Mouse (Mus musculus): Measurements from ENCODE around the gene Cdcp1. TPM values are rescaled to one million over a fixed set of nuclear protein-coding genes. Genes with fewer than 3 reads are reported as not detected.

Gene Cdcp1
- polyA plus RNA-seq, 2 experiments: 0.15 to 0.27 TPM

DNA sequence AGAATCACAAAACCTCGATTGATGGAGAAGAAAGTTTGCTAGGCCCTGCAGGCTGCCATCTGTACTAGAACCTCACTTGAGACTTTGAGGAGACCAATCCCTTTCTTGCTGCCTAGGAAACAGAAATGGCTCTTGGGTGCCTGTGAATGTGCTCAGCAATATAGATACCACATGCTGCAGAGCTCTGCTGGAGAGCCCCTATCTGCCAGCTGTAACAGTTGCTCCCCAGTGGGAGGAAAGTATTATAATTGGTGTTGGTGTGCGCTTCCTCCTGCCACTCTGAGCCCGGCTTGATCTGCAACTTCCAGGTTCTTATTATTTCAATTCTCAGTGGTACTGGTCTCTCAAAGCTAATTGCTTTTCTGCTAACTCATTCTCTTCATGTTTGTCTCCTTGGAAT, 92.8 kb downstream of the Cdcp1 start:
- peaks cover 36% of the 10 kb centered on the region for H3K36me3 ChIP-seq (replicated peaks; ENCODE audit: control insufficient read depth, insufficient read depth, low read depth)

More for the DNA sequence above, 92.8 kb downstream of the Cdcp1 start:
- no peak overlapping the region for H3K27ac ChIP-seq
- TF ChIP-seq CTCF (IDR thresholded peaks at IDR 0.05; ENCODE audit: low read depth) (no peak), EP300 (IDR thresholded peaks at IDR 0.05; ENCODE audit: low read depth) (no peak)
- H3K9me3 ChIP-seq (ENCODE audit: control insufficient read depth, low read length): no peaks in the 10 kb centered on the region
- H3K4me2 ChIP-seq (ENCODE audit: low read depth): no peak overlapping the region
- no peak overlapping the region for H3K9ac ChIP-seq (replicated peaks)
- peaks cover 12 to 14% of the 10 kb centered on the region in 2 experiments for H3K4me1 ChIP-seq (replicated peaks; ENCODE audit: control insufficient read depth in 2 of 2, insufficient read depth in 2 of 2, low read length in 1 of 2)
- no peak for ATAC-seq (ENCODE audit: insufficient read depth)
- H3K27me3 ChIP-seq (ENCODE audit: control insufficient read depth, insufficient read depth, low read length): no peaks in the 10 kb centered on the region
- DNase-seq (ENCODE audit: low read depth in 3 of 3, low spot score in 3 of 3): no peak
- no peak overlapping the region for H3K4me3 ChIP-seq (ENCODE audit: insufficient read depth in 1 of 2, low read depth in 2 of 2, low read length in 2 of 2)
- 77% methylated on average over 3 of the region's 3 CpGs for WGBS (ENCODE audit: insufficient replicate concordance)

Other genes starting within 250 kb of the Cdcp1 start
- 3.2 and 3.9 TPM in 2 replicates for gene Tmem42, start 194.7 kb downstream of the Cdcp1 start, polyA plus RNA-seq (2012; rRNA removed)
- gene Tmem42, start 194.7 kb downstream of the Cdcp1 start, polyA plus RNA-seq (2014; fragmentation: Nextera tagmentation; extraction: Ambion mirVana): 6.1 and 6.6 TPM in 2 replicates
- 0.02 TPM in 1 of 2 replicates, not detected in the other for gene Tgm4, start 181.3 kb downstream of the Cdcp1 start, polyA plus RNA-seq (2012; rRNA removed)
- gene Tgm4, start 181.3 kb downstream of the Cdcp1 start, polyA plus RNA-seq (2014; fragmentation: Nextera tagmentation; extraction: Ambion mirVana): 0.18 TPM in 1 of 2 replicates, not detected in the other
- gene Zdhhc3, start 102.8 kb downstream of the Cdcp1 start, polyA plus RNA-seq (2012; rRNA removed): 11.2 and 18.3 TPM in 2 replicates
- 21.9 and 24.2 TPM in 2 replicates for gene Zdhhc3, start 102.8 kb downstream of the Cdcp1 start, polyA plus RNA-seq (2014; fragmentation: Nextera tagmentation; extraction: Ambion mirVana)
- 47.9 and 77.4 TPM in 2 replicates for gene Exosc7, start 102.8 kb downstream of the Cdcp1 start, polyA plus RNA-seq (2012; rRNA removed)
- 84.1 and 85.7 TPM in 2 replicates for gene Exosc7, start 102.8 kb downstream of the Cdcp1 start, polyA plus RNA-seq (2014; fragmentation: Nextera tagmentation; extraction: Ambion mirVana)
- 0.22 TPM in 1 of 2 replicates, not detected in the other for gene Clec3b, start 65.1 kb downstream of the Cdcp1 start, polyA plus RNA-seq (2012; rRNA removed)
- not detected in 2 replicates for gene Clec3b, start 65.1 kb downstream of the Cdcp1 start, polyA plus RNA-seq (2014; fragmentation: Nextera tagmentation; extraction: Ambion mirVana)
- gene Tmem158, start 44.7 kb upstream of the Cdcp1 start, polyA plus RNA-seq (2012; rRNA removed): 3.3 and 4.2 TPM in 2 replicates
- 1.8 and 2.3 TPM in 2 replicates for gene Tmem158, start 44.7 kb upstream of the Cdcp1 start, polyA plus RNA-seq (2014; fragmentation: Nextera tagmentation; extraction: Ambion mirVana)
- 105 and 230 TPM in 2 replicates for gene Lars2, start 150.9 kb upstream of the Cdcp1 start, polyA plus RNA-seq (2012; rRNA removed)
- 972 and 1,005 TPM in 2 replicates for gene Lars2, start 150.9 kb upstream of the Cdcp1 start, polyA plus RNA-seq (2014; fragmentation: Nextera tagmentation; extraction: Ambion mirVana)

All from liver, embryonic 14.5 days (tissue).